Mouse (Mus musculus): ENCODE measurements around the gene Aebp1.

- no peak for TF ChIP-seq CTCF (IDR thresholded peaks at IDR 0.05; ENCODE audit: extremely low read depth, insufficient read depth, low read length)
- TF ChIP-seq POLR2A (IDR thresholded peaks at IDR 0.05; ENCODE audit: extremely low read depth, insufficient read depth, low read length) = no peak
Measured at GRCm38 (mm10) chr11:5916178-5916548, 54.4 kb downstream of the Aebp1 start.
